Mouse (Mus musculus): Measurements from ENCODE around the gene Nin.

DNA sequence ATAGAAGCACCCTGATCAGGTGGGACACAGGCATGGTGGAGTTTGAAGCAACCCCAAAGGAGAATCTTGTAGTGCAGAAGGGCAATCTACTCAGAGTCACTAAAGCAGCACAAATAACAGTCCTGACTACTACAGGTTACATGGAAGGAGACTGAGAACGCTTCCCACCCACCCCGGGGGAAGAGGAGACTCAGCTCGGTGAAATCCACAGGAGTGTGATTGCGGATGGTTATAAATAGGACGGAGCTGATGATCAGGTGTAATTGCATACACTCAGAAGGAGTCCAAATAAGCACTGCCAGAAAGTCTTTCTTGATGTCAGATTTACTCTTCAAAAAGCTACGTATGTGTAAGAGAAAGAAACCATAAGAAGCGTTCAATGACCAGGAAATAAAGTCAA lies 15.6 kb downstream of the Nin start:
- no peak for TF ChIP-seq TCF3 (IDR thresholded peaks at IDR 0.05; ENCODE audit: insufficient read length, low read depth)
- TF ChIP-seq POLR2A (IDR thresholded peaks at IDR 0.05; ENCODE audit: insufficient read length, low read depth) = no peak
- no peak for TF ChIP-seq MYOD1 (IDR thresholded peaks at IDR 0.05; ENCODE audit: control insufficient read depth in 1 of 3, insufficient read length in 2 of 3, low read depth in 2 of 3)
- TF ChIP-seq USF1 (IDR thresholded peaks at IDR 0.05; ENCODE audit: low read depth) = no peak
- TF ChIP-seq CEBPB (IDR thresholded peaks at IDR 0.05; ENCODE audit: insufficient read depth, poor library complexity, severe bottlenecking) = no peak
- no peak for TF ChIP-seq POLR2AphosphoS2 (IDR thresholded peaks at IDR 0.05; ENCODE audit: insufficient read length, low read depth)
- TF ChIP-seq MAX (IDR thresholded peaks at IDR 0.05; ENCODE audit: low read depth) = no peak
- TF ChIP-seq TCF12 (IDR thresholded peaks at IDR 0.05; ENCODE audit: insufficient read depth, poor library complexity, severe bottlenecking) = no peak
- TF ChIP-seq E2F4 (IDR thresholded peaks at IDR 0.05; ENCODE audit: insufficient read depth) = no peak
- TF ChIP-seq MYOG (IDR thresholded peaks at IDR 0.05; ENCODE audit: control insufficient read depth in 1 of 3, insufficient read depth in 1 of 3, insufficient read length in 2 of 3, low read depth in 2 of 3) = no peak
- no peak for TF ChIP-seq REST (IDR thresholded peaks at IDR 0.05; ENCODE audit: insufficient read depth, insufficient read length)
